ENCODE assay signal across 7 mouse cellular contexts in genomic region chr10:80576351-80577194, GRCm38 (mm10). TPM values are rescaled to one million over a fixed set of nuclear protein-coding genes. Genes with fewer than 3 reads are reported as not detected.
DNase-seq lines count a peak whose midpoint lies in the region; ATAC-seq and TF ChIP-seq lines count a peak whose summit lies in the region.

No protein-coding gene starts in this region.

- DNase-seq in 3T3-L1 (ENCODE audit: low read depth, low spot score), result peak; percentile 53
- DNase-seq in cerebellum, postnatal 10 days, result peak; percentile 72 to 73
- peak; percentile 75 to 78 for DNase-seq in lung, postnatal 4 days
- DNase-seq in spleen, postnatal 10 days (ENCODE audit: low spot score in 2 of 2), result peak; percentile 71 to 82

- peak overlapping the region; percentile 79 for H3K9ac ChIP-seq in heart, embryonic 11.5 days (ENCODE audit: low read depth, low read length)
- H3K9ac ChIP-seq in kidney, embryonic 16.5 days (replicated peaks; ENCODE audit: low read length), result peak overlapping the region; percentile 87

- TF ChIP-seq CTCF in E14TG2a.4 (conservative IDR thresholded peaks at IDR 0.05; ENCODE audit: low read length), result no peak

- under 1% methylated on average over 76 of the region's 96 CpGs for WGBS in heart, embryonic 11.5 days (ENCODE audit: insufficient replicate concordance)
- WGBS in kidney, embryonic 16.5 days, result under 1% methylated on average over 84 of the region's 96 CpGs

- H3K4me1 ChIP-seq in E14TG2a.4 (replicated peaks; ENCODE audit: low read depth, low read length), result peaks cover 65% of the 10 kb centered on the region
- H3K4me1 ChIP-seq in heart, embryonic 11.5 days (ENCODE audit: control insufficient read depth, insufficient read depth, low read length), result peaks cover 36% of the 10 kb centered on the region
- H3K4me1 ChIP-seq in kidney, embryonic 16.5 days (ENCODE audit: insufficient read depth, low read length), result peaks cover 47% of the 10 kb centered on the region

- no peaks in the 10 kb centered on the region for H3K9me3 ChIP-seq in E14TG2a.4 (ENCODE audit: low read length)
- H3K9me3 ChIP-seq in heart, embryonic 11.5 days (replicated peaks; ENCODE audit: control insufficient read depth, low read length), result no peaks in the 10 kb centered on the region
- no peaks in the 10 kb centered on the region for H3K9me3 ChIP-seq in kidney, embryonic 16.5 days (ENCODE audit: low read length)

- H3K27ac ChIP-seq in heart, embryonic 11.5 days (ENCODE audit: low read depth, low read length), result peak overlapping the region; percentile 85
- peak overlapping the region; percentile 97 for H3K27ac ChIP-seq in kidney, embryonic 16.5 days (ENCODE audit: low read length)

- H3K4me3 ChIP-seq in E14TG2a.4 (replicated peaks; ENCODE audit: low read length), result peak overlapping the region; percentile 93
- peak overlapping the region; percentile 78 for H3K4me3 ChIP-seq in heart, embryonic 11.5 days (ENCODE audit: low read depth, low read length)
- peak overlapping the region; percentile 82 for H3K4me3 ChIP-seq in kidney, embryonic 16.5 days (ENCODE audit: low read length)

- H3K36me3 ChIP-seq in E14TG2a.4 (ENCODE audit: insufficient read depth, low read length), result peaks cover 42% of the 10 kb centered on the region
- no peaks in the 10 kb centered on the region for H3K36me3 ChIP-seq in heart, embryonic 11.5 days (ENCODE audit: control insufficient read depth, insufficient read depth, low read length)
- no peaks in the 10 kb centered on the region for H3K36me3 ChIP-seq in kidney, embryonic 16.5 days (ENCODE audit: insufficient read depth, low read length)

- ATAC-seq in heart, embryonic 11.5 days (replicated peaks; ENCODE audit: insufficient number of reproducible peaks, low FRiP score, low TSS enrichment), result no peak
- no peak for ATAC-seq in kidney, embryonic 16.5 days (ENCODE audit: low FRiP score, low TSS enrichment)

- no peaks in the 10 kb centered on the region for H3K27me3 ChIP-seq in E14TG2a.4 (ENCODE audit: insufficient read depth, low read length)
- no peaks in the 10 kb centered on the region for H3K27me3 ChIP-seq in heart, embryonic 11.5 days (ENCODE audit: control insufficient read depth, insufficient read depth, low read length)
- no peaks in the 10 kb centered on the region for H3K27me3 ChIP-seq in kidney, embryonic 16.5 days (ENCODE audit: insufficient read depth, low read length)

- H3K4me2 ChIP-seq in heart, embryonic 11.5 days, result peak overlapping the region; percentile 98
- H3K4me2 ChIP-seq in kidney, embryonic 16.5 days (replicated peaks; ENCODE audit: low read depth, low read length), result peak overlapping the region; percentile 97

RNA-seq across cellular contexts. Expression of gene Klf16, which starts 0.5 kb away (rescaled TPM):
- 4.9 and 5.5 TPM in 2 replicates for polyA plus RNA-seq in heart, embryonic 11.5 days (2014; fragmentation: Nextera tagmentation; extraction: Ambion mirVana)
- polyA plus RNA-seq in kidney, embryonic 16.5 days (2015; fragmentation: Nextera tagmentation; extraction: Ambion mirVana), result 10.4 and 11.6 TPM in 2 replicates

RNA-seq across cellular contexts. Expression of gene Abhd17a, which starts 13.6 kb away (rescaled TPM):
- polyA plus RNA-seq in heart, embryonic 11.5 days (2014; fragmentation: Nextera tagmentation; extraction: Ambion mirVana), result 94.3 and 100 TPM in 2 replicates
- polyA plus RNA-seq in kidney, embryonic 16.5 days (2015; fragmentation: Nextera tagmentation; extraction: Ambion mirVana), result 86.5 and 89.2 TPM in 2 replicates

RNA-seq across cellular contexts. Expression of gene Rexo1, which starts 15.2 kb away (rescaled TPM):
- polyA plus RNA-seq in heart, embryonic 11.5 days (2014; fragmentation: Nextera tagmentation; extraction: Ambion mirVana), result 18.0 and 18.1 TPM in 2 replicates
- polyA plus RNA-seq in kidney, embryonic 16.5 days (2015; fragmentation: Nextera tagmentation; extraction: Ambion mirVana), result 27.2 and 29.8 TPM in 2 replicates

RNA-seq across cellular contexts. Expression of gene Scamp4, which starts 26.1 kb away (rescaled TPM):
- polyA plus RNA-seq in heart, embryonic 11.5 days (2014; fragmentation: Nextera tagmentation; extraction: Ambion mirVana), result 76.9 and 78.1 TPM in 2 replicates
- 113 and 117 TPM in 2 replicates for polyA plus RNA-seq in kidney, embryonic 16.5 days (2015; fragmentation: Nextera tagmentation; extraction: Ambion mirVana)

RNA-seq across cellular contexts. Expression of gene Adat3, which starts 26.1 kb away (rescaled TPM):
- polyA plus RNA-seq in heart, embryonic 11.5 days (2014; fragmentation: Nextera tagmentation; extraction: Ambion mirVana), result 6.2 and 6.6 TPM in 2 replicates
- polyA plus RNA-seq in kidney, embryonic 16.5 days (2015; fragmentation: Nextera tagmentation; extraction: Ambion mirVana), result 8.7 and 10.4 TPM in 2 replicates
